Mouse (Mus musculus) kidney, adult 2 months (tissue): ENCODE results near the gene Cfdp1.

Source experiments
- CTCF ChIP-seq: fragments of 200-500 bp; conservative IDR thresholded peaks from 2 replicates; pipeline ENCODE4 v1.5.1; 2011; ENCODE audit warnings: low read depth, mild to moderate bottlenecking, control low read depth, low read length, moderate library complexity, mixed read lengths; ENCODE audit not compliant: insufficient read depth, insufficient read length
- POLR2A ChIP-seq: fragments of 200-500 bp; IDR thresholded peaks from one replicate; pipeline ENCODE4 v1.6.1; 2011; ENCODE audit warnings: low read depth, low read length, control low read depth

- TF ChIP-seq CTCF (no peak), POLR2A (no peak)
Measured at GRCm38 (mm10) chr8:111742261-111743037, 111.6 kb downstream of the Cfdp1 start.
